Mouse (Mus musculus): ENCODE data around the gene Gm20388. TPM values are rescaled to one million over a fixed set of nuclear protein-coding genes. Genes with fewer than 3 reads are reported as not detected.

Gene Gm20388
- polyA plus RNA-seq, 1 experiment from 2014 or later, result not detected

DNA sequence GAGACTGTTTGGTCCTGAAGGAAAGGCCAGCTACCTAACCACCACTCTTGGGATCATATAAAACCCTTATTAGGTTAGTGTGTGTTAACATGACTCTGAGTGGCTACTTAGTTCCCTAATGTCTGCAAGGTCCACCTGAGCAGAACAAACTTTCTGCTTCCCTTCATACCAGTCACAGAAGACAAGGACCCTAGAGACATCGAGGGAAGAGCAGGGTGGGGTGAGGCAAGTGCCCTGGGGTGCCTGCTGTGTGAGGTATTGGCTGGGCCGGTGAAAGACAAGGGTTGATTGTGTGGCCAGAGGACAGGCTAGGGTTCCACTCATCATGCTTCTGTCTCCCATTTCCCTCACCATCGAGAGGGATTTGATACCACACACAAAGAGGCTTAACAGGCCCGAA is 847.4 kb downstream of the Gm20388 start:
- no peak for ATAC-seq (ENCODE audit: low FRiP score, low TSS enrichment)
- Histone ChIP-seq H3K4me1 (replicated peaks; ENCODE audit: control insufficient read depth, insufficient read depth) (no peaks in the 10 kb centered on the region), H3K36me3 (ENCODE audit: control insufficient read depth, insufficient read depth, low read length) (0 out of 2 replicates have a peak, but pooled peaks cover 3% of the 10 kb centered on the region), H3K27ac (replicated peaks) (no peak overlapping the region), H3K4me2 (replicated peaks; ENCODE audit: low read depth) (no peak overlapping the region), H3K27me3 (ENCODE audit: control insufficient read depth, insufficient read depth, low read length) (no peaks in the 10 kb centered on the region), H3K9me3 (ENCODE audit: control insufficient read depth, low read length) (no peaks in the 10 kb centered on the region), H3K9ac (ENCODE audit: low read length) (no peak overlapping the region), H3K4me3 (ENCODE audit: low read depth, low read length) (no peak overlapping the region)
- 51% methylated on average over 4 of the region's 4 CpGs for WGBS
- DNase-seq (ENCODE audit: low spot score), result no peak
- no peak for TF ChIP-seq EP300 (optimal IDR thresholded peaks at IDR 0.05)
- TF ChIP-seq CTCF (IDR thresholded peaks at IDR 0.05; ENCODE audit: low read depth), result no peak

DNA sequence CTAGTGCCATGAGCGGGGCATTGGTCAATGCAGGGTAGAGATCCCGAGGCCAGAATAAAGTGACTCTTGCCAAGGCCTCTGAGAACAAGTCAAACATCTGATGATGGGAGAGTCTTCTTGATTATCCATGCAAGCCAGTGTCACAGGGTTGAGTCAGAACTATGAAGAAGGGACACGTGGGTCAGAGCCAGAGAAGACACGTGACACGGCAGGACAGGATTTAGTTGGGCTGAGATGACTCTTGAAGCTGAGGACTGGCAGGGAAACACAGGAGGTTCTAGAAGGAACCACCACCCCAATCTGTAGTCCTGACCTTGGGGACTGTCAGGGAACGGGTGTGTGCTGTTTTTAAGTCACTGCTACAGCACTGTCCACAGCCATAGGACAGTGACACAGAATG is 849.2 kb downstream of the Gm20388 start:
- Histone ChIP-seq H3K9me3 (ENCODE audit: control insufficient read depth, low read length) (no peaks in the 10 kb centered on the region), H3K9ac (ENCODE audit: low read length) (no peak overlapping the region), H3K4me3 (ENCODE audit: low read depth, low read length) (no peak overlapping the region), H3K36me3 (ENCODE audit: control insufficient read depth, insufficient read depth, low read length) (no peaks in the 10 kb centered on the region), H3K27ac (replicated peaks) (no peak overlapping the region), H3K4me2 (replicated peaks; ENCODE audit: low read depth) (no peak overlapping the region), H3K4me1 (replicated peaks; ENCODE audit: control insufficient read depth, insufficient read depth) (no peaks in the 10 kb centered on the region), H3K27me3 (ENCODE audit: control insufficient read depth, insufficient read depth, low read length) (no peaks in the 10 kb centered on the region)
- 86% methylated on average over 6 of the region's 6 CpGs for WGBS
- DNase-seq (ENCODE audit: low spot score), result no peak
- no peak for ATAC-seq (ENCODE audit: low FRiP score, low TSS enrichment)
- TF ChIP-seq EP300 (optimal IDR thresholded peaks at IDR 0.05) (no peak), CTCF (IDR thresholded peaks at IDR 0.05; ENCODE audit: low read depth) (no peak)

DNA sequence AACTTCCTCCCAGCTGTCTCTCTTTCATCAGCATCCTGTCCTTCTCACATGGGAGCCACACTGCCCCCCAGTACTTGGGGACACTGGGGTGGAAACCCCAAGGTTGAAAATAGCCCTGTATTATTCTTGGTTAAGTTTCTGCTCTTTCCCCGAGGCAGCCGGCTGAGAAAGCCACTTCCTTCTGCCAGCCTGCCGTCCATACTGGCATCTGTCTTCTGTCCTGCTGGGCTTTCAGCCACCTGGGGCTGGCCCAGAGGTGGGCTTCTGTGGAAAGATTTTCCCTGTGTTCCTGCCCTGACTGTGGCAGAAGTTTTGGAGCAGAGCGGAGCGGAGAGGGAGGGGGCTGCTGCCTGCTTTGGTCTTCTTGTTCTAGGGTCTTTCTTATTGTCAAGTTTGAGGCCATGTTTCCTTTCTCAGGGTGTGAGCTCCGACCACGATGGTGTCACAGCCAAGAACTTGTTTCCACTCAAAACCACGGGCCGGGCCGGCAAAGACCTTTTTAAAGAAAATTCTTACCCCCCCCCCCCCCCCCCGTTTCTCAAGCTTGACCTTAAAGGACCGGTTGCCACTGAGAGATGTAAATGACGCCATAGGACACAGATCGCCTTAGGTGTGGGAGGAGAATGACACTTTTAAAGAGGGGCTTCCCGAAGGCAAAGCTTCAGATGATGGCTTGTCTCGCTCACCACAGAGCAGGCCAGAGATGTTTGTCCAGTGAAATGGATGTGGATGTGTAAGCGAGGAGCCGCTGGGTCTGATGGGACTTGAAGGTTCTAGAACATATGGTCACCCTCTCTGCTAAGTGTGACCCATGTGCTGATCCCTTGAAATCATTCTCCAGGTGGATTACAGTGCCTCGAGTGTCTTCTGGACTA is 849.9 kb downstream of the Gm20388 start:
- ATAC-seq (ENCODE audit: low FRiP score, low TSS enrichment) (no peak), DNase-seq (ENCODE audit: low spot score) (no peak)
- H3K9me3 ChIP-seq (ENCODE audit: control insufficient read depth, low read length), result no peaks in the 10 kb centered on the region
- no peaks in the 10 kb centered on the region for H3K27me3 ChIP-seq (ENCODE audit: control insufficient read depth, insufficient read depth, low read length)
- H3K27ac ChIP-seq (replicated peaks), result no peak overlapping the region
- no peak overlapping the region for H3K4me3 ChIP-seq (ENCODE audit: low read depth, low read length)
- TF ChIP-seq CTCF (IDR thresholded peaks at IDR 0.05; ENCODE audit: low read depth) (no peak), EP300 (optimal IDR thresholded peaks at IDR 0.05) (no peak)
- no peaks in the 10 kb centered on the region for H3K36me3 ChIP-seq (ENCODE audit: control insufficient read depth, insufficient read depth, low read length)
- no peaks in the 10 kb centered on the region for H3K4me1 ChIP-seq (replicated peaks; ENCODE audit: control insufficient read depth, insufficient read depth)
- no peak overlapping the region for H3K9ac ChIP-seq (ENCODE audit: low read length)
- WGBS, result 76% methylated on average over 19 of the region's 19 CpGs
- no peak overlapping the region for H3K4me2 ChIP-seq (replicated peaks; ENCODE audit: low read depth)

DNA sequence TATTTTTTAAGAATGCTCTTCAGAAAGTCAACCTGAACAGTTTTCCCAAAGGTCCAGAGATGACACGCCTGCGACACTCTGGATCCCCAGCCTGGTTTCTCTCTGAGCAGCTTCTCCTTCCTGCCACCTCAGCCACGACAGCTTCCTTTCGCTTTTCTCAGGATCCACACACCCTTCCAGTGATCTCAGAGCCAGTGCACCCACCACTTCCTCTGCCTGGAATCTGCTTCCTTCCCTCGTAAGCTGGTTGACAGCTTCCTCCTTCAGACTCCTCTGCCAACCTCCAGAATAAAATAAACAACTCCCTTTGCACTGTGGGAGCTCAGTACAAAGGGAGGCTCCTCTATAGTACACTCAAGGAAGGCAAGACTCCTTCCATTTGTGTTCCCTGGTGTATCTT is 852.6 kb downstream of the Gm20388 start:
- no peak overlapping the region for H3K9ac ChIP-seq (ENCODE audit: low read length)
- DNase-seq (ENCODE audit: low spot score) (no peak), ATAC-seq (ENCODE audit: low FRiP score, low TSS enrichment) (no peak)
- WGBS, result 55% methylated on average over 5 of the region's 5 CpGs
- no peaks in the 10 kb centered on the region for H3K4me1 ChIP-seq (replicated peaks; ENCODE audit: control insufficient read depth, insufficient read depth)
- no peaks in the 10 kb centered on the region for H3K36me3 ChIP-seq (ENCODE audit: control insufficient read depth, insufficient read depth, low read length)
- no peak overlapping the region for H3K4me2 ChIP-seq (replicated peaks; ENCODE audit: low read depth)
- no peak for TF ChIP-seq EP300 (optimal IDR thresholded peaks at IDR 0.05)
- TF ChIP-seq CTCF (IDR thresholded peaks at IDR 0.05; ENCODE audit: low read depth), result no peak
- H3K9me3 ChIP-seq (ENCODE audit: control insufficient read depth, low read length), result no peaks in the 10 kb centered on the region
- H3K27ac ChIP-seq (replicated peaks), result no peak overlapping the region
- H3K4me3 ChIP-seq (ENCODE audit: low read depth, low read length), result no peak overlapping the region
- H3K27me3 ChIP-seq (ENCODE audit: control insufficient read depth, insufficient read depth, low read length), result no peaks in the 10 kb centered on the region

DNA sequence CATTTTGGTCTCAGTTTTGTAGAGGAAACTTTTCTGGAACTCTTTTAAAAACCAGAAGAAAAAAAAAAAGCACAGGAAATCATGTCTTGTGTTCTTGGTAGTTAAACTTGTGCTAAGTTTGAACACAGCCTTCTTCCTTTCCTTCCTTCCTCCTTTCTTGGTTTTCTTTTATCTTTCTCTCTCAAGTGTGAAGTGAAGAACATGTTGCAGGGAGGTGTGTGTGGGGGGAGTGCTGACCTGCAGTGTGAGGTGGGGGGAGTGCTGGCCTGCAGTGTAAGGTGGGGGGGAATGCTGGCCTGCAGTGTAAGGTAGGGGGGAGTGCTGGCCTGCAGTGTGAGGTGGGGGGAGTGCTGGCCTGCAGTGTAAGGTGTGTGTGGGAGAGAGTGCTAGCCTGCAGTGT is 854.0 kb downstream of the Gm20388 start:
- Histone ChIP-seq H3K36me3 (ENCODE audit: control insufficient read depth, insufficient read depth, low read length) (no peaks in the 10 kb centered on the region), H3K27ac (replicated peaks) (no peak overlapping the region), H3K27me3 (ENCODE audit: control insufficient read depth, insufficient read depth, low read length) (no peaks in the 10 kb centered on the region), H3K9me3 (ENCODE audit: control insufficient read depth, low read length) (no peaks in the 10 kb centered on the region), H3K9ac (ENCODE audit: low read length) (no peak overlapping the region), H3K4me2 (replicated peaks; ENCODE audit: low read depth) (no peak overlapping the region), H3K4me3 (ENCODE audit: low read depth, low read length) (no peak overlapping the region), H3K4me1 (replicated peaks; ENCODE audit: control insufficient read depth, insufficient read depth) (no peaks in the 10 kb centered on the region)
- TF ChIP-seq CTCF (IDR thresholded peaks at IDR 0.05; ENCODE audit: low read depth) (no peak), EP300 (optimal IDR thresholded peaks at IDR 0.05) (no peak)
- DNase-seq (ENCODE audit: low spot score) (no peak), ATAC-seq (ENCODE audit: low FRiP score, low TSS enrichment) (no peak)

DNA sequence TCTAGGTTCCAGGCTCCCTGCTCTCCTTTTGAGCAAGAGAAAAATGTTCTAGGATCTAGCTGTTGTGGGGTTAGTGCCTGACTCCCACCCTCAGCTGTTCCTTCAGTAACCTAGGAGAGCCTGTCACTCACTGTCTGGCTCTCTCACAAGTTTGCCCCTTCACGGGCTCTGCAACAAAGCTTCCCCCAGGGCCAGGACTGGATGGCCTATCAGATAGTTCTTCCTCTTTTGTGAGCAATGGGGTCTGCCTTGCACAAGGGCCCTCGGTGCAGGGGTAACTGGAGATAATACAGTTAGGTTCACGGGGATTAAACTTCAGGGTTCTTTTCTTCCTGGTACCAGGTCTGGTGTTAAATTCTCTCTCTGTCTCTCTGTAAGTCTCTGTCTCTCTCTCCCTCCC is 856.0 kb downstream of the Gm20388 start:
- H3K4me2 ChIP-seq (replicated peaks; ENCODE audit: low read depth), result no peak overlapping the region
- no peaks in the 10 kb centered on the region for H3K4me1 ChIP-seq (replicated peaks; ENCODE audit: control insufficient read depth, insufficient read depth)
- no peaks in the 10 kb centered on the region for H3K36me3 ChIP-seq (ENCODE audit: control insufficient read depth, insufficient read depth, low read length)
- H3K9me3 ChIP-seq (ENCODE audit: control insufficient read depth, low read length), result no peaks in the 10 kb centered on the region
- ATAC-seq (ENCODE audit: low FRiP score, low TSS enrichment) (no peak), DNase-seq (ENCODE audit: low spot score) (no peak)
- WGBS, result 47% methylated on average over 3 of the region's 3 CpGs
- no peaks in the 10 kb centered on the region for H3K27me3 ChIP-seq (ENCODE audit: control insufficient read depth, insufficient read depth, low read length)
- no peak overlapping the region for H3K4me3 ChIP-seq (ENCODE audit: low read depth, low read length)
- TF ChIP-seq EP300 (optimal IDR thresholded peaks at IDR 0.05), result no peak
- no peak for TF ChIP-seq CTCF (IDR thresholded peaks at IDR 0.05; ENCODE audit: low read depth)
- no peak overlapping the region for H3K27ac ChIP-seq (replicated peaks)
- no peak overlapping the region for H3K9ac ChIP-seq (ENCODE audit: low read length)
